Mouse (Mus musculus): ENCODE measurements at regions not wholly inside any gene's neighbourhood (a gene's known extent, or its start where the extent isn't known, plus 50 kb on each side); places are given as distances from the start of the nearest gene placed in this dataset.

DNA sequence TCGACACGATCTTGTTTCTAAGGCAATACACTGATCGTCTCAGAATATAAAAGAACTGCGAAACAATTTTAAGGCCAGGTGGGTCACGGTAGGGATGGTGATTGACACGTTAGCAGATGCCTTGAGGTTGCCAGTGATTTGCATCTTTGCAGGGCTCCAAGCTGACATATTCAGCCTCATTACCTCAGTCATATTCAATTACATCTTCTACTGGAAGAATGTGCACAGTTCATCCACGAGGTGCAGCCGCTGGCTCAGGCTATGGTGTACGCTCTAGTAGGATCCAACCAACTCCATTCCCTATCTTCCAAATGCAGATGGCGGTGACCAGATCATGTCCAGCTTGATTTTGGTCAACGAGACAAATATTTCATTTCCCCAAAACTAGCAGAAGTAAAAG lies 450.5 kb upstream of the Pik3r1 start:
- in situ Hi-C loops (cut with MboI; ENCODE audit: unreplicated experiment in 2 of 2), result no loop called here

DNA sequence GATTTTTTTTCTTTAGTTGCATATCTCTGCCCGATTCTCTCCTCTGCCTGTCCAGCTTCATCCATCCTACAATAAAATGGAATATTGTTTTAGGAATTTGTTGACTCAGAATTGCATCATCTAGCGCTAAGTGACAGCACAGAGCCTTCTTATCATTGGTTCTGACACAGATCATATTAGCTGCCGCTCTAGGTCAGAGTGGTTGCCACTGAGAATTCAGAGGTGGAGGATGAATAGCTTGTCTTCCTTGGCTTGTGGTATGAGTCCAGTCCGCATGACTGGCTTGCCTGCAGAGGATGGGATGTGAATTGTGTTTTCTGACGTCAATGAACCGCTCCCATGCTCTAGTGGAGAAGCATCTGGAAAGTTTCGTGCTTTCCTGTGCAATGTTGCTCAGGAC lies 462.3 kb upstream of the Cd180 start:
- in situ Hi-C loops (cut with MboI; ENCODE audit: unreplicated experiment in 2 of 2), result no loop called here

- in situ Hi-C loops (cut with MboI; ENCODE audit: unreplicated experiment in 2 of 2), result no loop called here
These were observed 460.9 kb upstream of the Cd180 start for GRCm38 (mm10) chr13:102232291-102232936.

DNA sequence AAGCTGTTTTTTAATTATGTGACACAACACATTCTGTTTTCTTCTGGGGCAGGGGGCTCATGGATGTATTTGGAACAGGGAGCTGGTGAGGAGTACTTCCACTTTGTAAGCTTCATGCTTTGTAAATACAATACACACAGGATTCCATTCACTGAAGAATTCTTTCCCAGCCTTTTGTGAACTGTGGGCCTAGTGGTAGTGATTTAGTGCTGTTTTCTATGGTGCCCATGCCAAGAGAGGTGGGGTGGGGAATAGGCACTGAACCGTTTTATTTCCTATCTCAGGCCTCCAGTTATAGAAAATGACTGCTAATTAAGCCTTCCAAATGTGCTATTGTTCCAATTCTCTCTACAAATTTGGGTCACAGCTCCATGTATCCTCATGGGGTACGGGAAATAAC lies 442.5 kb upstream of the Cd180 start:
- in situ Hi-C loops (cut with MboI; ENCODE audit: unreplicated experiment in 2 of 2), result no loop called here

- in situ Hi-C loops (cut with MboI; ENCODE audit: unreplicated experiment in 2 of 2), result no loop called here
These were observed 441.6 kb upstream of the Cd180 start for GRCm38 (mm10) chr13:102251709-102252108.

DNA sequence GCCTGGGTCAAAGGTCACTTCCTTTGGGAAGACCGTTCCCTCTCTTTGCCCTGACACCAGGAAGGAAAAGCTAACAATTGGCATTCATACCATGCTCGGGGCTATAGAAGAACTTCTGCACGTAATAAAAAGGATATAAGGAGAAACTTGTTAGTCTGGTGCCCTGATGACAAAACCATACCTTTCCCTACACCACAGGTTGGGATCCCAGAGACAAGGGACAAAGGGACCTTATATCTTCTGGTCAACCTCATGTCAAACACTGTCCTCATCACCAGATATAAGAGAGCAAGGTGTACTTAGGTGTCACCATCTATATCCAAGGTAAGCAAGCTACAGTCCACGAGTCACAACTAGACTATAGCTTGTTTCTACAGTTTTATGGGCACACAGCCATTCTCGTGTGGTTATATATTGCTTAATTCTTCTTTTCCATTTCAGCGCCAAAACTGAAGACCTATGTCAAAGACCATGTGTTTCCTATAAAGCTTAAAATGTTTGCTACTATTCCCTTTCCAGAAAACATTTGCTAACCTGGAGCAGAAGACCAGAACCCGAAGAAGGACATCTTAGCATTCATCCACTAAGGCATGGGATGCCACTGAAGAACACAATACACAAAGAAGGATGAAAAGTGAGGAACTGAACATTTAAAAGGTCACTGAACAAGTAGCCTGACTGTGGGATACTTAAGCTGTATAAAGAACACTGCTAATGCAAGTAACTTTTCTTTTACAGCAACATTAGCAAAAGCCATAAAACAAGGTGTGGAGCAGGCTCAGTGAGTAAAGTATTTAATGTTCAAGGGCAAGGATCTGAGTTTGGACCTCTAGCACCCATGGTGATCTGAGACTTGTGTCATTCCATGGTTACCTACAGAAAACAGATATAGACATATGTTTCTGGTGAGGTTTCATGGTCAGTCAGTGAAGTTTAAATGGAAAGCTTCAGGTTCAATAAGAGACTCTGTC lies 437.7 kb upstream of the Cd180 start:
- in situ Hi-C loops (cut with MboI; ENCODE audit: unreplicated experiment in 2 of 2), result no loop called here

DNA sequence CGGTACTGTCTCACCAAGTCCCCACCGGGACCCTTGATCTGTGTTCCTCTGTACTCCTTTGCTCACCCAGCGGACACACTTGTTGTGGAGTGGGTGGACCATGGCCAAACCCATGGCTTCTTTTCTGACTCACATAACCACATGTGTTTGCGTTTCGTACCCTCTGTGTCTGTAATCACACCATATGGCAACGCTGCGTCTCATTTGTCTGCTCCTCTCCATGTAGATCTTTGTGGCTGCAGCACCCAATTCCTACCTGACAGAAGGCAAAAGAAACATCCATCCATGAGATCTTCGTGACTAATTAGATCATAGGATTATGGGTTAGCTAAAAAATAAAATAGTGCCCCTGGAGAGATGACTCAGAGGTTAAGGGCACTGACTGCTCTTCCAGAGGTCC lies 435.2 kb upstream of the Cd180 start:
- in situ Hi-C loops (cut with MboI; ENCODE audit: unreplicated experiment in 2 of 2), result no loop called here

GRCm38 (mm10) chr13:102273818-102274217 lies 419.5 kb upstream of the Cd180 start:
- in situ Hi-C loops (cut with MboI; ENCODE audit: unreplicated experiment in 2 of 2), result no loop called here

- in situ Hi-C loops (cut with MboI; ENCODE audit: unreplicated experiment in 2 of 2), result no loop called here
These were observed 418.1 kb upstream of the Cd180 start for GRCm38 (mm10) chr13:102275296-102275695.

DNA sequence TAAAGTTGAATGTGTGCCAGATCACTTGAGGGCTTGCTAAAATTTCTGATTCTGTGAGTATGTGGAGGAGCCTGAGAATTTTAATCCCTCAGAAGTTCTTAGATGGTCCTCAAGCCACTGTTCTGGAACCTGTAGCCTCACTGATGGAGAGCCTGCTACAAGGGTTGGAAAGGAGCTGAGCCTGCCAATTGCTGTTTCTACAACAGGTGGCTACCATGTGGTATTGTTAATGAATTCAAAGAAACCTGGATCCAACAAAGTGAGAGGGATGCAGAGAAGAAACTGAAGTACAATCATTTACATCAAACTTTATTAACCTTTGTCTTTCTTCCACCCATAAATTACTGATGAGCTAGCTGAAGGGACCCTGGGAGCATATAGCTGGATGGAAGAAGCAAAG lies 416.5 kb upstream of the Cd180 start:
- in situ Hi-C loops (cut with MboI; ENCODE audit: unreplicated experiment in 2 of 2), result no loop called here

GRCm38 (mm10) chr13:102280198-102280597 lies 413.2 kb upstream of the Cd180 start:
- in situ Hi-C loops (cut with MboI; ENCODE audit: unreplicated experiment in 2 of 2), result no loop called here

GRCm38 (mm10) chr13:102294451-102294850 lies 398.9 kb upstream of the Cd180 start:
- in situ Hi-C loops (cut with MboI; ENCODE audit: unreplicated experiment in 2 of 2), result no loop called here

DNA sequence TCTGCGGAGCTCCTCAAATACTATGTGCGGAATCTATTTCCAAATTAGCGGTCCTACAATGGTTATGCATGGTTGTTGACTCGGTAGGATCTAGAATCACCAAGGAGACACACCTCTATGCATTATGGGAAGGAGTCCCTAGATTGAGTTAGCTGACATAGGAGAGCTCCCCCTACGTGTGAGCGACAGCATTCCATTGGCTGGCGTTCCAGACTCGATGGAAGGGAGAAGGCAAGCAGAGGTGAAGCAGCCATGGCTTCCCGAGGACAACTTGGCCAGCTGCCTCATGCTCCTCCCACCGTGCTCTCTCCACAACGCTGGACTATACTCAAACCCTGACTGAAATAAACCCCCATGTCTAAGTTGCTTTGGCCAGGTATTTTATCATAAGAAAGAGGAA lies 398.3 kb upstream of the Cd180 start:
- in situ Hi-C loops (cut with MboI; ENCODE audit: unreplicated experiment in 2 of 2), result no loop called here

DNA sequence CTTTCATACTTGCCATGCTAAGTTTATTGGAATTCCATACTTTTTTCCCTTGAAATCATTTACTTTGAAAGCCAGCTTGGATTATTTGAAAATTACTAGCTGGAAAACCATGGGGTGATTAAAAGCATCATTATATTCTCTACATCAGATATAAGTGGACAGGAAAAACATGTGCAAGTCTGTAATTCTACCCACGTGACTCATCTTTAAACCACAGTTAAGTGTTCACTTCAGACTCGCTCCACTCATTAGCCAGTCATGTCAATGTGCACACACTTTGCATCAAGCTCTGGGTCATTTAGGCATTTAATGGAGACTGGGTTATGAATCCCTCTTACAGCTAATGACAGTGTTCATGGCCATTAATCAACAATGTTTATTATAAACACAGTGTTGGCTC lies 385.4 kb upstream of the Cd180 start:
- in situ Hi-C loops (cut with MboI; ENCODE audit: unreplicated experiment in 2 of 2), result no loop called here

DNA sequence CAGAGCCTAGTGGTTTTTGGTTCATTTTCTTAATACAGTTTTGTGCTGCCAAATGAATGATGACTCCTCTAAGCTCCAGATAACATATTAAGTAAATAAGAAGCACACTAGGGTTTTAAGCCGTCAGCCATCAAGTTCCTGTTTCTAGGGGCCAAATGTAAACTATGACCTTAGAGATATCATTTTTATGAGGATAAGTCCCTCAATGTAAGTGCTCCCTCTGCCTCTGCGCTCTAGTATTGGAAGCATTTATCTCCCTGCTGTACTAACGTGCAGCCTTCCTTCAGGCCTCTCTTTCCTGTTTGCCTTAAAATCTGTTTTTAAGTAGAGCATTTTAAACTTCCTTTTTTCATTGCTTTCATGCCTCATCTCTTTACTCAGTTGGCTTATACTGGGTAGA lies 381.3 kb upstream of the Cd180 start:
- in situ Hi-C loops (cut with MboI; ENCODE audit: unreplicated experiment in 2 of 2), result no loop called here

DNA sequence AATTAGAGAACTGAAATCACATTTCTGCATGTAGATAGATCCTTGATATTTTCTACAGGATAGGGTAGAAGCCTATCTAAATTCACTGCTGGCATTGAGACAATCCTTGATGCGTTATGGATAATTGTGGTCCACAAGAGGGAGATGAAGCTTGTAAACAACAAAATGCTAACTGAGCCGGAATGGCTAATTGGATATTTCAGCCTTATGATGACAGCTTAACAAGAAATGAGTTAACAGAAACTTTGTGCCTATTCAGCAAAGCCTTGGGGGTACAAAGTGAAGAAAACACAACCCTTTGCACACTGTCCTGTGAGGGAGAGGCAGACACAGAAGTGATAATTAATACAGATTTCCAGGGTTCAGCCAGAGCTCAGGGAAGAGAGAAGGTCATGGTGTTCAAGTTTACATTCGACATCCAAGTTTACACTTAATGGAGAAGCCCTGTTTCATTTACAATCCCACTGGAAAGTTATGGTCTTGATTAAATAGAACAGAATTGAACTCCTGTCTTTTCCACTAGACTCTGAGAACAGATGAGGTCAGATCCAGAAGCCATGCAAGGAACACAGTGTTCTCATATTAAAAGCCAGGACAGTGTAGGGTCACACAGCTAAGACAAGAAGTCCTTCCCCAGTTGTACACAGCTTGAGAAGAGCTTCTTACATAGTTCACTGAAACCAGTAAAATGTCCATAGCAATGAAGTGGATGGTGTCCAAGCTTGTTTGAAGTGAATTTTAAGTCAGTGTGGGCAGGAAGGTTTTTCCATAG lies 377.3 kb upstream of the Cd180 start:
- in situ Hi-C loops (cut with MboI; ENCODE audit: unreplicated experiment in 2 of 2), result no loop called here

DNA sequence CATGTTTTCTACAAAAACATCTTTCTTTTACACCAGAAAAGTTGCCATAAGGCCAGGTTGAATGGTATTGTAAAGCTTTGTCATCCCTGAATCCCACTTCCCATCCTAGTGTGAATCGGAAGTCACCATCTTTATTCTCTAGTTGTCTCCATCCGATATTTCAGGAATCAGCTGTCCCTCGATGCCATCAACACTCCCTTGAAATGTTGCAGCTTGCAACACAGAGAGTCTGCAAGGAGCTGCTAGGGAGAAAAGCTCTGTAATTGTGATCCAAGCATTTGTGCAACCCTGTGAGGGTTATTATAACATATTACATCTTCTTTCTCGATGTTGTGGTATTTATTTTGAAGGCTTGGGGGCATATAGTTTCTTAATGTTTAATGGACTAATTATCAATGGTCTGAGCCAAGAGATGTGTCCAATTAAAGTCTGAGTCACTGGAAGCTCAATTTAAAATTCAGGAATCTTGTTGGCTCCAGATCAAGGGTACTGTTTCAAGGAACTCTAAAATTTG lies 374.4 kb upstream of the Cd180 start:
- in situ Hi-C loops (cut with MboI; ENCODE audit: unreplicated experiment in 2 of 2), result no loop called here

DNA sequence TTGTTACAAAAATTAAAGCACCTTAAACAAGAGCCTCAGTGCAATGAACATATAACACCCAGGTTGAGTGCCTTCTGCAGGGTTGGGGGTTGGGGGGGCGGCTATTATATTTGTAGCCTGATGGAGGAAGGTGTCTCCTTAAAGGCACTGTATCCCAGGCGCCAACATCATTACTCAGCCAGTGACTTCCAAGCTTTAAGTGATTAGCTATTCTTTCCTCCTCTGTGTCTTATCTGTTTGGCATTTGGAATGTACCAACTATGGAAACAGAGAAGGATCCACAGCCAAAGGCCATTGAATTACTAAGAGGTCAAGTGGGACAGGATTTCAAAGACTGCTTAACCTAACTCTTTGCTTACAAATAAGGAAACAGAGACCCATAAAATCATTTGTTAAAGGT lies 373.9 kb upstream of the Cd180 start:
- in situ Hi-C loops (cut with MboI; ENCODE audit: unreplicated experiment in 2 of 2), result no loop called here

GRCm38 (mm10) chr13:102323876-102324275 lies 369.5 kb upstream of the Cd180 start:
- in situ Hi-C loops (cut with MboI; ENCODE audit: unreplicated experiment in 2 of 2), result no loop called here

GRCm38 (mm10) chr13:102326003-102326402 lies 367.4 kb upstream of the Cd180 start:
- in situ Hi-C loops (cut with MboI; ENCODE audit: unreplicated experiment in 2 of 2), result loop anchor here in 1 of 2 experiments (25.0 kb wide), 2 partner anchors 564 to 586 kb away; partner anchors contain the start of gene Pik3r1

DNA sequence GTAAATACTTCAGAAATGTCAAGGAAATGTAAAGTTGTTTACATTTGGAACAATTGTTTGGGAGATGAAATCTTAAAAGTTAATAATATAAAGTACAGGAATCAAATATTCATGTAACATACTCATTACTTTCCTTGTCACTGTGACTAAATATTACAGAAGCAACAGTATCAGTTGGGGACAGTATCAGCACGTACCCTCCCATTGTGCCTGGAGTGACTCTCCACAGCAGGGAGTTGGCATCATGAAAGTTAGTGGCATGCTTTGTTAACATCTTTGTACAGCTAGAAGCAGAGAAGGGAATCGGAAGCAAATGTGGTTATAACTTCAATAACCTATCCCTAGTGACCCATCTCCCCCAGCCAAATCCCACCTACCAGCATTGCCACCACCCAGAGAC lies 366.8 kb upstream of the Cd180 start:
- in situ Hi-C loops (cut with MboI; ENCODE audit: unreplicated experiment in 2 of 2), result loop anchor here in 1 of 2 experiments (25.0 kb wide), 2 partner anchors 564 to 586 kb away; partner anchors contain the start of gene Pik3r1
